Mouse (Mus musculus) heart, embryonic 10.5 days (tissue): ENCODE results near the gene Snx29. TPM values are rescaled to one million over a fixed set of nuclear protein-coding genes. Genes with fewer than 3 reads are reported as not detected.

ENCODE experiments used
- DNase-seq: peaks from one replicate; pipeline ENCODE4 v3.0.0-alpha.2; 2017; ENCODE audit warnings: low spot score
- H3K27ac ChIP-seq: fragments of 300-500 bp; sonication (generic); 2 replicates; pipeline ENCODE4 v1.5.1; 2016; ENCODE audit warnings: mild to moderate bottlenecking
- H3K27me3 ChIP-seq: fragments of 300-500 bp; sonication (generic); 2 replicates; pipeline ENCODE4 v1.6.1; 2016; ENCODE audit warnings: mild to moderate bottlenecking; ENCODE audit not compliant: poor library complexity, insufficient read depth, severe bottlenecking
- H3K36me3 ChIP-seq: fragments of 300-500 bp; sonication (generic); 2 replicates; pipeline ENCODE4 v1.6.1; 2016; ENCODE audit warnings: mild to moderate bottlenecking, moderate library complexity
- H3K4me1 ChIP-seq: fragments of 300-500 bp; sonication (generic); 2 replicates; pipeline ENCODE4 v1.6.1; 2016; ENCODE audit warnings: mild to moderate bottlenecking
- H3K4me3 ChIP-seq: fragments of 300-500 bp; sonication (generic); 2 replicates; pipeline ENCODE4 v1.5.1; 2016; ENCODE audit warnings: mild to moderate bottlenecking, moderate library complexity
- H3K9me3 ChIP-seq: fragments of 300-500 bp; sonication (generic); 2 replicates; pipeline ENCODE4 v1.6.1; 2016; ENCODE audit warnings: mild to moderate bottlenecking, moderate library complexity
- WGBS: fragments of 180-500 bp; shearing (Covaris S2); methylation state at CpG from one replicate; pipeline ENCODE4 v1.1.7; 2016; 5-methylcytosine and 5-hydroxymethylcytosine counted together
- polyA plus RNA-seq: library from polyadenylated mRNA; unstranded; fragments of >200 nt; fragmentation: Nextera tagmentation; extraction: Ambion mirVana; gene quantifications from 2 replicates; pipeline ENCODE4 v1.2.1, GENCODE M21; 2016

Snx29 gene
- polyA plus RNA-seq, 1 experiment from 2014 or later, result 6.7 TPM

- DNase-seq, result no peak
- Histone ChIP-seq H3K27me3 (no peaks in the 10 kb centered on the region), H3K4me3 (no peak overlapping the region), H3K9me3 (no peaks in the 10 kb centered on the region), H3K27ac (no peak overlapping the region), H3K4me1 (no peaks in the 10 kb centered on the region), H3K36me3 (no peaks in the 10 kb centered on the region)
- WGBS, result 77% methylated on average over 5 of the region's 5 CpGs
Observed at GRCm38 (mm10) chr16:11692744-11693143, 370.0 kb downstream of the Snx29 start.

- Histone ChIP-seq H3K4me3 (no peak overlapping the region), H3K9me3 (no peaks in the 10 kb centered on the region), H3K36me3 (no peaks in the 10 kb centered on the region), H3K27ac (no peak overlapping the region), H3K4me1 (no peaks in the 10 kb centered on the region), H3K27me3 (no peaks in the 10 kb centered on the region)
- WGBS, result 90% methylated on average over 4 of the region's 4 CpGs
- DNase-seq, result no peak
Observed at GRCm38 (mm10) chr16:11694386-11694785, 371.7 kb downstream of the Snx29 start.

- DNase-seq, result no peak
- H3K4me3 ChIP-seq, result no peak overlapping the region
- WGBS, result 65% methylated on average over 3 of the region's 3 CpGs
Observed at GRCm38 (mm10) chr16:11696767-11697166, 374.1 kb downstream of the Snx29 start.

GRCm38 (mm10) chr16:11697710-11698357 lies 375.1 kb downstream of the Snx29 start:
- Histone ChIP-seq H3K4me3 (no peak overlapping the region), H3K36me3 (no peaks in the 10 kb centered on the region), H3K27ac (no peak overlapping the region), H3K27me3 (no peaks in the 10 kb centered on the region), H3K4me1 (no peaks in the 10 kb centered on the region), H3K9me3 (no peaks in the 10 kb centered on the region)
- peak; percentile 79 for DNase-seq
- WGBS, result 61% methylated on average over 8 of the region's 8 CpGs

More at GRCm38 (mm10) chr16:11696767-11697166, 374.1 kb downstream of the Snx29 start:
- H3K9me3 ChIP-seq, result no peaks in the 10 kb centered on the region
- no peaks in the 10 kb centered on the region for H3K4me1 ChIP-seq
- no peak overlapping the region for H3K27ac ChIP-seq
- no peaks in the 10 kb centered on the region for H3K36me3 ChIP-seq
- no peaks in the 10 kb centered on the region for H3K27me3 ChIP-seq

GRCm38 (mm10) chr16:11701579-11701978 lies 378.9 kb downstream of the Snx29 start:
- DNase-seq, result no peak
- H3K27me3 ChIP-seq, result no peaks in the 10 kb centered on the region
- H3K27ac ChIP-seq, result no peak overlapping the region
- no peaks in the 10 kb centered on the region for H3K9me3 ChIP-seq
- no peak overlapping the region for H3K4me3 ChIP-seq
- H3K36me3 ChIP-seq, result no peaks in the 10 kb centered on the region
- WGBS, result 72% methylated on average over 1 of the region's 1 CpGs
- H3K4me1 ChIP-seq, result no peaks in the 10 kb centered on the region

GRCm38 (mm10) chr16:11704096-11704495 lies 381.4 kb downstream of the Snx29 start:
- no peak overlapping the region for H3K4me3 ChIP-seq
- no peaks in the 10 kb centered on the region for H3K27me3 ChIP-seq
- H3K4me1 ChIP-seq, result no peaks in the 10 kb centered on the region
- DNase-seq, result no peak
- no peak overlapping the region for H3K27ac ChIP-seq
- H3K36me3 ChIP-seq, result no peaks in the 10 kb centered on the region
- no peaks in the 10 kb centered on the region for H3K9me3 ChIP-seq
- WGBS, result 72% methylated on average over 5 of the region's 5 CpGs

GRCm38 (mm10) chr16:11705456-11705855 lies 382.7 kb downstream of the Snx29 start:
- no peaks in the 10 kb centered on the region for H3K27me3 ChIP-seq
- peaks cover 6% of the 10 kb centered on the region for H3K4me1 ChIP-seq
- H3K36me3 ChIP-seq, result no peaks in the 10 kb centered on the region
- WGBS, result 79% methylated on average over 4 of the region's 4 CpGs
- DNase-seq, result no peak
- no peaks in the 10 kb centered on the region for H3K9me3 ChIP-seq
- H3K4me3 ChIP-seq, result no peak overlapping the region
- no peak overlapping the region for H3K27ac ChIP-seq

GRCm38 (mm10) chr16:11708097-11708496 lies 385.4 kb downstream of the Snx29 start:
- DNase-seq, result no peak
- WGBS, result 88% methylated on average over 2 of the region's 2 CpGs
- no peak overlapping the region for H3K27ac ChIP-seq
- no peak overlapping the region for H3K4me3 ChIP-seq
- H3K9me3 ChIP-seq, result no peaks in the 10 kb centered on the region
- no peaks in the 10 kb centered on the region for H3K36me3 ChIP-seq
- H3K4me1 ChIP-seq, result peaks cover 9% of the 10 kb centered on the region
- no peaks in the 10 kb centered on the region for H3K27me3 ChIP-seq

GRCm38 (mm10) chr16:11709382-11709781 lies 386.7 kb downstream of the Snx29 start:
- Histone ChIP-seq H3K27me3 (no peaks in the 10 kb centered on the region), H3K27ac (no peak overlapping the region), H3K4me1 (peaks cover 10% of the 10 kb centered on the region), H3K4me3 (no peak overlapping the region), H3K9me3 (no peaks in the 10 kb centered on the region), H3K36me3 (no peaks in the 10 kb centered on the region)
- 74% methylated on average over 4 of the region's 4 CpGs for WGBS
- DNase-seq, result no peak

GRCm38 (mm10) chr16:11709999-11710667 lies 387.4 kb downstream of the Snx29 start:
- Histone ChIP-seq H3K9me3 (no peaks in the 10 kb centered on the region), H3K4me1 (peaks cover 10% of the 10 kb centered on the region), H3K36me3 (no peaks in the 10 kb centered on the region), H3K4me3 (no peak overlapping the region), H3K27ac (no peak overlapping the region), H3K27me3 (no peaks in the 10 kb centered on the region)
- WGBS, result 59% methylated on average over 5 of the region's 5 CpGs
- DNase-seq, result no peak

GRCm38 (mm10) chr16:11713265-11713865 lies 390.7 kb downstream of the Snx29 start:
- no peaks in the 10 kb centered on the region for H3K36me3 ChIP-seq
- no peaks in the 10 kb centered on the region for H3K27me3 ChIP-seq
- no peak overlapping the region for H3K4me3 ChIP-seq
- peaks cover 10% of the 10 kb centered on the region for H3K4me1 ChIP-seq
- 50% methylated on average over 2 of the region's 2 CpGs for WGBS
- DNase-seq, result no peak
- H3K9me3 ChIP-seq, result no peaks in the 10 kb centered on the region
- H3K27ac ChIP-seq, result no peak overlapping the region

- no peak overlapping the region for H3K27ac ChIP-seq
- H3K9me3 ChIP-seq, result no peaks in the 10 kb centered on the region
- H3K36me3 ChIP-seq, result no peaks in the 10 kb centered on the region
- no peaks in the 10 kb centered on the region for H3K27me3 ChIP-seq
- 0 out of 2 replicates have a peak, but pooled peaks cover 4% of the 10 kb centered on the region for H3K4me1 ChIP-seq
- H3K4me3 ChIP-seq, result no peak overlapping the region
- 80% methylated on average over 1 of the region's 1 CpGs for WGBS
- DNase-seq, result no peak
Observed at GRCm38 (mm10) chr16:11716932-11717331, 394.2 kb downstream of the Snx29 start.

GRCm38 (mm10) chr16:11725901-11726300 lies 403.2 kb downstream of the Snx29 start:
- no peak for DNase-seq
- Histone ChIP-seq H3K27ac (no peak overlapping the region), H3K4me3 (no peak overlapping the region), H3K36me3 (no peaks in the 10 kb centered on the region), H3K27me3 (no peaks in the 10 kb centered on the region), H3K4me1 (no peaks in the 10 kb centered on the region), H3K9me3 (no peaks in the 10 kb centered on the region)
- WGBS, result 80% methylated on average over 2 of the region's 2 CpGs
